Mouse (Mus musculus): ENCODE measurements around the gene Slc16a14.

The Slc16a14 gene

GRCm38 (mm10) chr1:84868311-84868710 is 66.6 kb downstream of the Slc16a14 start:
- no peak for DNase-seq (ENCODE audit: low spot score in 2 of 2)

GRCm38 (mm10) chr1:84866706-84867230 is 68.2 kb downstream of the Slc16a14 start:
- DNase-seq (ENCODE audit: low spot score in 2 of 2), result no peak

GRCm38 (mm10) chr1:84866231-84866630 is 68.7 kb downstream of the Slc16a14 start:
- no peak for DNase-seq (ENCODE audit: low spot score in 2 of 2)

GRCm38 (mm10) chr1:84864645-84865044 is 70.3 kb downstream of the Slc16a14 start:
- no peak for DNase-seq (ENCODE audit: low spot score in 2 of 2)

GRCm38 (mm10) chr1:84861255-84861630 is 73.7 kb downstream of the Slc16a14 start:
- DNase-seq (ENCODE audit: low spot score in 2 of 2), result no peak

- no peak for DNase-seq (ENCODE audit: low spot score in 2 of 2)
Measured at GRCm38 (mm10) chr1:84860360-84861254, 74.3 kb downstream of the Slc16a14 start.

- DNase-seq (ENCODE audit: low spot score in 2 of 2), result no peak
Measured at GRCm38 (mm10) chr1:84859597-84859996, 75.3 kb downstream of the Slc16a14 start.
